Comparison of ENCODE assay signal across 8 mouse cellular contexts in genomic region chr8:64206024-64206385, GRCm38 (mm10). TPM values are rescaled to one million over a fixed set of nuclear protein-coding genes. Genes with fewer than 3 reads are reported as not detected.
A peak's percentile ranks its signal among the peaks of the same experiment; 100 is the strongest.
DNase-seq lines count a peak whose midpoint lies in the region; ATAC-seq lines count a peak whose summit lies in the region.

TSS of gene Tll1 (minus strand) at chr8:64206271.

- no peak for ATAC-seq in embryonic facial prominence, embryonic 15.5 days (ENCODE audit: insufficient number of reproducible peaks, low FRiP score, low TSS enrichment, low read depth)
- ATAC-seq in hindbrain, embryonic 16.5 days = peak; percentile 26; the same call in 1 of the 2 replicates
- no peak for ATAC-seq in liver, embryonic 11.5 days (replicated peaks; ENCODE audit: low FRiP score)
- ATAC-seq in neural tube, embryonic 14.5 days (ENCODE audit: low read depth) = peak; percentile 33

- H3K4me1 ChIP-seq in embryonic facial prominence, embryonic 15.5 days = peaks cover 13% of the 10 kb centered on the region; the same call in 1 of the 2 replicates
- H3K4me1 ChIP-seq in hindbrain, embryonic 16.5 days (ENCODE audit: control insufficient read depth, insufficient read depth, low read depth, low read length) = peaks cover 11% of the 10 kb centered on the region
- no peaks in the 10 kb centered on the region for H3K4me1 ChIP-seq in liver, embryonic 11.5 days (replicated peaks; ENCODE audit: control insufficient read depth, insufficient read depth, low read length)
- no peaks in the 10 kb centered on the region for H3K4me1 ChIP-seq in neural tube, embryonic 14.5 days (ENCODE audit: control insufficient read depth, insufficient read depth, low read length)

- H3K36me3 ChIP-seq in embryonic facial prominence, embryonic 15.5 days = no peaks in the 10 kb centered on the region
- H3K36me3 ChIP-seq in hindbrain, embryonic 16.5 days (ENCODE audit: control insufficient read depth, insufficient read depth, low read length) = no peaks in the 10 kb centered on the region
- H3K36me3 ChIP-seq in liver, embryonic 11.5 days (ENCODE audit: control insufficient read depth, insufficient read depth, low read length) = no peaks in the 10 kb centered on the region
- H3K36me3 ChIP-seq in neural tube, embryonic 14.5 days (ENCODE audit: control insufficient read depth, insufficient read depth, low read length) = no peaks in the 10 kb centered on the region

- H3K9me3 ChIP-seq in embryonic facial prominence, embryonic 15.5 days (replicated peaks) = no peaks in the 10 kb centered on the region
- H3K9me3 ChIP-seq in hindbrain, embryonic 16.5 days (ENCODE audit: control insufficient read depth, low read length) = no peaks in the 10 kb centered on the region
- no peaks in the 10 kb centered on the region for H3K9me3 ChIP-seq in liver, embryonic 11.5 days (ENCODE audit: control insufficient read depth, low read length)
- H3K9me3 ChIP-seq in neural tube, embryonic 14.5 days (ENCODE audit: control insufficient read depth, low read length) = no peaks in the 10 kb centered on the region

- under 1% methylated on average over 18 of the region's 18 CpGs for WGBS in embryonic facial prominence, embryonic 15.5 days
- WGBS in hindbrain, embryonic 16.5 days = under 1% methylated on average over 18 of the region's 18 CpGs
- WGBS in liver, embryonic 11.5 days = under 1% methylated on average over 18 of the region's 18 CpGs
- WGBS in neural tube, embryonic 14.5 days = 0% methylated on average over 18 of the region's 18 CpGs

- peak within 1 kb of the TSS; percentile 94 for H3K4me2 ChIP-seq in embryonic facial prominence, embryonic 15.5 days (replicated peaks)
- peak within 1 kb of the TSS; percentile 100 for H3K4me2 ChIP-seq in hindbrain, embryonic 16.5 days (ENCODE audit: low read length)
- H3K4me2 ChIP-seq in liver, embryonic 11.5 days = peak within 1 kb of the TSS; percentile 89
- H3K4me2 ChIP-seq in neural tube, embryonic 14.5 days (ENCODE audit: low read depth, low read length) = peak within 1 kb of the TSS; percentile 98

- H3K27me3 ChIP-seq in embryonic facial prominence, embryonic 15.5 days = 0 out of 2 replicates have a peak, but pooled peaks cover 4% of the 10 kb centered on the region
- H3K27me3 ChIP-seq in hindbrain, embryonic 16.5 days (replicated peaks; ENCODE audit: control insufficient read depth, insufficient read depth, low read length) = no peaks in the 10 kb centered on the region
- peaks cover 29% of the 10 kb centered on the region for H3K27me3 ChIP-seq in liver, embryonic 11.5 days (replicated peaks; ENCODE audit: control insufficient read depth, insufficient read depth, low read length)
- no peaks in the 10 kb centered on the region for H3K27me3 ChIP-seq in neural tube, embryonic 14.5 days (ENCODE audit: control insufficient read depth, insufficient read depth, low read length)

- DNase-seq in adrenal gland, adult (ENCODE audit: inconsistent age in 2 of 2, low spot score in 1 of 2) = peak; percentile 11 to 71
- no peak for DNase-seq in adrenal gland, adult 8-10 months
- peak; percentile 67 for DNase-seq in 3T3-L1 (ENCODE audit: low read depth, low spot score)
- DNase-seq in liver, embryonic 11.5 days (ENCODE audit: low spot score) = no peak
- DNase-seq in spleen, postnatal 4 days (ENCODE audit: low spot score in 2 of 2) = no peak

- H3K27ac ChIP-seq in embryonic facial prominence, embryonic 15.5 days (replicated peaks) = peak within 1 kb of the TSS; percentile 22; the same call in 1 of the 2 replicates
- peak within 1 kb of the TSS; percentile 67 for H3K27ac ChIP-seq in hindbrain, embryonic 16.5 days (ENCODE audit: low read depth, low read length)
- no peak within 1 kb of the TSS for H3K27ac ChIP-seq in liver, embryonic 11.5 days (ENCODE audit: low read depth, low read length)
- 0 out of 2 replicates have a peak within 1 kb of the TSS, but pooled peaks have one; percentile 22 for H3K27ac ChIP-seq in neural tube, embryonic 14.5 days (ENCODE audit: low read depth, low read length)

- H3K4me3 ChIP-seq in embryonic facial prominence, embryonic 15.5 days (replicated peaks) = peak within 1 kb of the TSS; percentile 61
- H3K4me3 ChIP-seq in hindbrain, embryonic 16.5 days (ENCODE audit: low read length) = peak within 1 kb of the TSS; percentile 79
- H3K4me3 ChIP-seq in liver, embryonic 11.5 days (ENCODE audit: low read depth, low read length) = peak within 1 kb of the TSS; percentile 58
- H3K4me3 ChIP-seq in neural tube, embryonic 14.5 days (ENCODE audit: low read depth, low read length) = peak within 1 kb of the TSS; percentile 60

- peak within 1 kb of the TSS; percentile 29 for H3K9ac ChIP-seq in embryonic facial prominence, embryonic 15.5 days
- peak within 1 kb of the TSS; percentile 80 for H3K9ac ChIP-seq in hindbrain, embryonic 16.5 days (ENCODE audit: low read depth, low read length)
- no peak within 1 kb of the TSS for H3K9ac ChIP-seq in liver, embryonic 11.5 days (ENCODE audit: low read depth, low read length)
- H3K9ac ChIP-seq in neural tube, embryonic 14.5 days (replicated peaks; ENCODE audit: low read depth, low read length) = peak within 1 kb of the TSS; percentile 63

RNA-seq across cellular contexts. Expression of gene Tll1, which starts in this region (rescaled TPM):
- total RNA-seq in adrenal gland, adult 8-10 months (2022) = 1 to 10 TPM; 2.9 to 4.9 (median 4.4) TPM
- polyA plus RNA-seq in embryonic facial prominence, embryonic 15.5 days (2015; fragmentation: Nextera tagmentation; extraction: Ambion mirVana) = 3.3 and 3.6 TPM in 2 replicates
- 3.8 and 4.3 TPM in 2 replicates for polyA plus RNA-seq in hindbrain, embryonic 16.5 days (2015; fragmentation: Nextera tagmentation; extraction: Ambion mirVana)
- 0.70 and 0.77 TPM in 2 replicates for polyA plus RNA-seq in liver, embryonic 11.5 days (2014; fragmentation: Nextera tagmentation; extraction: Ambion mirVana)
- 2.6 and 3.5 TPM in 2 replicates for polyA plus RNA-seq in neural tube, embryonic 14.5 days (2014; fragmentation: Nextera tagmentation; extraction: Ambion mirVana)

Comparison
In these comparisons a context has a peak if more than half of its experiments do, and no peak if none do; other contexts are left out.
1. DNase-seq: peak in adrenal gland, adult (2 of 2) and 3T3-L1 (single experiment); none in adrenal gland, adult 8-10 months (single experiment), liver, embryonic 11.5 days (single experiment) and spleen, postnatal 4 days (0 of 2).
2. ATAC-seq: peak in hindbrain, embryonic 16.5 days (single experiment) and neural tube, embryonic 14.5 days (single experiment); none in embryonic facial prominence, embryonic 15.5 days (single experiment) and liver, embryonic 11.5 days (single experiment).
3. Peak in every context shown above with its lines, with median percentiles within 50 percentile points of each other: H3K4me2 ChIP-seq and H3K4me3 ChIP-seq.